Mouse (Mus musculus) limb, embryonic 15.5 days (tissue): ENCODE measurements around the gene Rbm19. TPM values are rescaled to one million over a fixed set of nuclear protein-coding genes. Genes with fewer than 3 reads are reported as not detected.

Experiments
- ATAC-seq: fragments of 200-750 bp; cut with Nextera tagmentation; 2 replicates; pipeline ENCODE4 v1.8.0; 2017; ENCODE audit warnings: low read depth, moderate TSS enrichment; ENCODE audit not compliant: insufficient number of reproducible peaks, low FRiP score, low TSS enrichment
- H3K27ac ChIP-seq: fragments of 300-500 bp; sonication (generic); 2 replicates; pipeline ENCODE4 v1.5.1; 2015; ENCODE audit warnings: moderate library complexity, mild to moderate bottlenecking, inconsistent platforms
- H3K27me3 ChIP-seq: fragments of 300-500 bp; sonication (generic); 2 replicates; pipeline ENCODE4 v1.6.1; 2015; ENCODE audit warnings: inconsistent platforms
- H3K36me3 ChIP-seq: fragments of 300-500 bp; sonication (generic); 2 replicates; pipeline ENCODE4 v1.6.1; 2015; ENCODE audit warnings: inconsistent platforms
- H3K4me1 ChIP-seq: fragments of 300-500 bp; sonication (generic); 2 replicates; pipeline ENCODE4 v1.6.1; 2015; ENCODE audit warnings: inconsistent platforms
- H3K4me2 ChIP-seq: fragments of 300-500 bp; sonication (generic); 2 replicates; pipeline ENCODE4 v1.6.1; 2015; ENCODE audit warnings: mild to moderate bottlenecking, inconsistent platforms
- H3K4me3 ChIP-seq: fragments of 300-500 bp; sonication (generic); 2 replicates; pipeline ENCODE4 v1.5.1; 2015; ENCODE audit warnings: mild to moderate bottlenecking, inconsistent platforms
- H3K9ac ChIP-seq: fragments of 300-500 bp; sonication (generic); 2 replicates; pipeline ENCODE4 v1.6.1; 2015; ENCODE audit warnings: inconsistent platforms
- H3K9me3 ChIP-seq: fragments of 300-500 bp; sonication (generic); 2 replicates; pipeline ENCODE4 v1.6.1; 2016; ENCODE audit warnings: inconsistent platforms
- WGBS: fragments of 180-500 bp; shearing (Covaris S2); methylation state at CpG from one replicate; pipeline ENCODE4 v1.1.7; 2015; 5-methylcytosine and 5-hydroxymethylcytosine counted together
- polyA plus RNA-seq: library from polyadenylated mRNA; unstranded; fragments of >200 nt; fragmentation: Nextera tagmentation; extraction: Ambion mirVana; gene quantifications from 2 replicates; pipeline ENCODE4 v1.2.1, GENCODE M21; 2015

Gene Rbm19
- polyA plus RNA-seq, 1 experiment from 2014 or later, result 22.2 TPM

GRCm38 (mm10) chr5:120171865-120172728 lies 55.8 kb downstream of the Rbm19 start:
- no peaks in the 10 kb centered on the region for H3K27me3 ChIP-seq
- H3K27ac ChIP-seq, result no peak overlapping the region
- 44% methylated on average over 18 of the region's 18 CpGs for WGBS
- peaks cover 6% of the 10 kb centered on the region for H3K4me1 ChIP-seq
- no peaks in the 10 kb centered on the region for H3K9me3 ChIP-seq
- no peak for ATAC-seq
- no peak overlapping the region for H3K9ac ChIP-seq
- H3K4me3 ChIP-seq, result no peak overlapping the region
- H3K4me2 ChIP-seq, result no peak overlapping the region
- peaks cover 15% of the 10 kb centered on the region for H3K36me3 ChIP-seq

- 69% methylated on average over 8 of the region's 8 CpGs for WGBS
- ATAC-seq, result no peak
These were observed 56.5 kb downstream of the Rbm19 start for GRCm38 (mm10) chr5:120172729-120173101.

GRCm38 (mm10) chr5:120174317-120174716 lies 58.1 kb downstream of the Rbm19 start:
- Histone ChIP-seq H3K27me3 (no peaks in the 10 kb centered on the region), H3K36me3 (peaks cover 25% of the 10 kb centered on the region), H3K9ac (no peak overlapping the region), H3K4me3 (no peak overlapping the region), H3K4me2 (no peak overlapping the region), H3K4me1 (peaks cover 6% of the 10 kb centered on the region), H3K27ac (no peak overlapping the region), H3K9me3 (no peaks in the 10 kb centered on the region)
- WGBS, result 70% methylated on average over 7 of the region's 7 CpGs
- ATAC-seq, result no peak

More at GRCm38 (mm10) chr5:120172729-120173101, 56.5 kb downstream of the Rbm19 start:
- no peak overlapping the region for H3K4me2 ChIP-seq
- peaks cover 6% of the 10 kb centered on the region for H3K4me1 ChIP-seq
- peaks cover 21% of the 10 kb centered on the region for H3K36me3 ChIP-seq
- H3K9ac ChIP-seq, result no peak overlapping the region
- H3K27ac ChIP-seq, result no peak overlapping the region
- no peaks in the 10 kb centered on the region for H3K9me3 ChIP-seq
- H3K4me3 ChIP-seq, result no peak overlapping the region
- H3K27me3 ChIP-seq, result no peaks in the 10 kb centered on the region

- H3K27ac ChIP-seq, result no peak overlapping the region
- H3K4me2 ChIP-seq, result no peak overlapping the region
- no peak for ATAC-seq
- no peak overlapping the region for H3K9ac ChIP-seq
- no peak overlapping the region for H3K4me3 ChIP-seq
- no peaks in the 10 kb centered on the region for H3K9me3 ChIP-seq
- no peaks in the 10 kb centered on the region for H3K27me3 ChIP-seq
- 90% methylated on average over 8 of the region's 8 CpGs for WGBS
- H3K36me3 ChIP-seq, result peaks cover 29% of the 10 kb centered on the region
- peaks cover 6% of the 10 kb centered on the region for H3K4me1 ChIP-seq
These were observed 59.0 kb downstream of the Rbm19 start for GRCm38 (mm10) chr5:120175217-120175616.

GRCm38 (mm10) chr5:120176246-120177065 lies 60.2 kb downstream of the Rbm19 start:
- no peaks in the 10 kb centered on the region for H3K9me3 ChIP-seq
- no peak overlapping the region for H3K27ac ChIP-seq
- no peak overlapping the region for H3K4me3 ChIP-seq
- H3K9ac ChIP-seq, result no peak overlapping the region
- peaks cover 36% of the 10 kb centered on the region for H3K36me3 ChIP-seq
- no peak for ATAC-seq
- H3K4me1 ChIP-seq, result peaks cover 6% of the 10 kb centered on the region
- 87% methylated on average over 13 of the region's 13 CpGs for WGBS
- no peak overlapping the region for H3K4me2 ChIP-seq
- no peaks in the 10 kb centered on the region for H3K27me3 ChIP-seq

- peaks cover 36% of the 10 kb centered on the region for H3K36me3 ChIP-seq
- no peak overlapping the region for H3K4me3 ChIP-seq
- no peaks in the 10 kb centered on the region for H3K9me3 ChIP-seq
- no peak overlapping the region for H3K9ac ChIP-seq
- ATAC-seq, result no peak
- H3K27me3 ChIP-seq, result no peaks in the 10 kb centered on the region
- H3K4me1 ChIP-seq, result peaks cover 4% of the 10 kb centered on the region
- H3K4me2 ChIP-seq, result no peak overlapping the region
- WGBS, result 95% methylated on average over 4 of the region's 4 CpGs
- no peak overlapping the region for H3K27ac ChIP-seq
These were observed 60.7 kb downstream of the Rbm19 start for GRCm38 (mm10) chr5:120177066-120177340.

- Histone ChIP-seq H3K27ac (no peak overlapping the region), H3K36me3 (peaks cover 36% of the 10 kb centered on the region), H3K4me3 (no peak overlapping the region), H3K9me3 (no peaks in the 10 kb centered on the region), H3K9ac (no peak overlapping the region), H3K4me1 (peaks cover 6% of the 10 kb centered on the region; the same call in 1 of the 2 replicates), H3K4me2 (no peak overlapping the region), H3K27me3 (no peaks in the 10 kb centered on the region)
- 96% methylated on average over 11 of the region's 11 CpGs for WGBS
- no peak for ATAC-seq
These were observed 63.8 kb downstream of the Rbm19 start for GRCm38 (mm10) chr5:120180102-120180501.

- Histone ChIP-seq H3K9ac (no peak overlapping the region), H3K9me3 (no peaks in the 10 kb centered on the region), H3K27ac (no peak overlapping the region), H3K27me3 (no peaks in the 10 kb centered on the region), H3K4me1 (peaks cover 6% of the 10 kb centered on the region; the same call in 1 of the 2 replicates), H3K36me3 (peaks cover 32% of the 10 kb centered on the region), H3K4me2 (no peak overlapping the region), H3K4me3 (no peak overlapping the region)
- ATAC-seq, result no peak
- WGBS, result 84% methylated on average over 4 of the region's 4 CpGs
These were observed 65.1 kb downstream of the Rbm19 start for GRCm38 (mm10) chr5:120181384-120181783.

GRCm38 (mm10) chr5:120183321-120183720 lies 67.1 kb downstream of the Rbm19 start:
- H3K4me2 ChIP-seq, result no peak overlapping the region
- peaks cover 6% of the 10 kb centered on the region; the same call in 1 of the 2 replicates for H3K4me1 ChIP-seq
- peaks cover 20% of the 10 kb centered on the region for H3K36me3 ChIP-seq
- no peak overlapping the region for H3K27ac ChIP-seq
- no peaks in the 10 kb centered on the region for H3K27me3 ChIP-seq
- H3K9me3 ChIP-seq, result no peaks in the 10 kb centered on the region
- H3K9ac ChIP-seq, result no peak overlapping the region
- ATAC-seq, result no peak
- 59% methylated on average over 8 of the region's 8 CpGs for WGBS
- no peak overlapping the region for H3K4me3 ChIP-seq

- ATAC-seq, result no peak
- H3K4me2 ChIP-seq, result no peak overlapping the region
- no peak overlapping the region for H3K4me3 ChIP-seq
- peaks cover 6% of the 10 kb centered on the region; the same call in 1 of the 2 replicates for H3K4me1 ChIP-seq
- no peak overlapping the region for H3K27ac ChIP-seq
- 48% methylated on average over 7 of the region's 7 CpGs for WGBS
- no peaks in the 10 kb centered on the region for H3K27me3 ChIP-seq
- peaks cover 20% of the 10 kb centered on the region for H3K36me3 ChIP-seq
- H3K9ac ChIP-seq, result no peak overlapping the region
- H3K9me3 ChIP-seq, result no peaks in the 10 kb centered on the region
These were observed 67.5 kb downstream of the Rbm19 start for GRCm38 (mm10) chr5:120183790-120184189.

- no peak for ATAC-seq
- Histone ChIP-seq H3K9ac (no peak overlapping the region), H3K4me1 (peaks cover 6% of the 10 kb centered on the region; the same call in 1 of the 2 replicates), H3K4me3 (no peak overlapping the region), H3K4me2 (no peak overlapping the region), H3K36me3 (peaks cover 9% of the 10 kb centered on the region; the same call in 1 of the 2 replicates), H3K27ac (no peak overlapping the region), H3K9me3 (no peaks in the 10 kb centered on the region), H3K27me3 (no peaks in the 10 kb centered on the region)
- WGBS, result 90% methylated on average over 10 of the region's 10 CpGs
These were observed 69.7 kb downstream of the Rbm19 start for GRCm38 (mm10) chr5:120185949-120186348.

GRCm38 (mm10) chr5:120188541-120188940 lies 72.3 kb downstream of the Rbm19 start:
- H3K4me3 ChIP-seq, result no peak overlapping the region
- peaks cover 4% of the 10 kb centered on the region; the same call in 1 of the 2 replicates for H3K4me1 ChIP-seq
- no peak for ATAC-seq
- no peaks in the 10 kb centered on the region for H3K27me3 ChIP-seq
- no peak overlapping the region for H3K4me2 ChIP-seq
- no peak overlapping the region for H3K27ac ChIP-seq
- peaks cover 13% of the 10 kb centered on the region for H3K36me3 ChIP-seq
- H3K9me3 ChIP-seq, result no peaks in the 10 kb centered on the region
- H3K9ac ChIP-seq, result no peak overlapping the region
- 84% methylated on average over 7 of the region's 7 CpGs for WGBS
